Mouse (Mus musculus): ENCODE data around the gene Upk3bl.
"Not testable (repeated sequence)": the region's sequence is repeated elsewhere in the genome, so short reads cannot be mapped to it uniquely, and the experiment has no call there.

Upk3bl gene

GRCm38 (mm10) chr5:136045987-136046386 lies 8.3 kb upstream of the Upk3bl start:
- peak; percentile 70 for DNase-seq (ENCODE audit: low read depth, low spot score)

- DNase-seq (ENCODE audit: low read depth, low spot score), result not testable (repeated sequence)
These were observed 5.8 kb upstream of the Upk3bl start for GRCm38 (mm10) chr5:136048541-136048940.

- DNase-seq (ENCODE audit: low read depth, low spot score), result no peak
These were observed 4.4 kb upstream of the Upk3bl start for GRCm38 (mm10) chr5:136049926-136050325.

DNA sequence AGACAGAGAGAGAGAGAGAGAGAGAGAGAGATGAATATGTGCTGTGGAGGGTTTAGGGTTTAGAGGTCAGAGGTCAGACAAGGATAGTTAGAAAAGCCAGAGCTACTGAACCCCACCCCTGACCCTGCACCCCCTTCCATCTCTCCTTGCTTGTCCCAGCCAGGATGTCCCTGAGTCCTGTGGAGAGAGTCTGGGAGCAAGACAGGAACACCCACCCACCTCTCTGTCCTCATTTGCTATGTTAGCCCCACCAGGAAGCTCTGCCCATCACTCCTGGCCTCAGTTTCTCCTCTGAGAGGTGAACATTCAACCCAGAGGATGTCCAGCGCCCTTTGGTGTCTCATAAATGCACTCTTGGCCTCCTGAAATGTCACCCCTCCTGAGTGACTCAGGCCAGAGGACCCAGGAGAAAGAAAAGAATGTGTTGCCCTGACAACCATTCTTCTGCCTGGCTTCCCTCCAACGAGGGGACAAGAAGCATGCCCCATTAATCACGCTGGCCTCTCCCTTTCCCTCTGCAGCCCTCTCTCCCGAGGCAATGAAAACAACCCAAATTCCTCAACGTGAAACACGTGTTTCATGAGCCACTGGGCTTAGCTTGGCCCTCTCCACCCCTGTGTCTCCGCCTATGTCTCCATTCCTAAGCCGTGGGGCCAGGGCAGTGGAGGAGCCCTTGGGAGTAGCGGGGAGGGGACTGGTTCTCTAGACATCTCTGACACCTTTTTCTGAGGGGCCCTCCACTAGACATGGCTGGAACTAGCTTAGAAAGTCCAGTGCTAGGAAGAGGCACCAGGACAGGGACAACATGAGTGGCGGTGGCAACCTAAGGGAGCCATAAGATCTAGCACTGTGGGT lies 2.8 kb upstream of the Upk3bl start:
- DNase-seq (ENCODE audit: low read depth, low spot score), result peak; percentile 33

GRCm38 (mm10) chr5:136052861-136053655 lies 1.2 kb upstream of the Upk3bl start:
- DNase-seq (ENCODE audit: low read depth, low spot score), result no peak

DNA sequence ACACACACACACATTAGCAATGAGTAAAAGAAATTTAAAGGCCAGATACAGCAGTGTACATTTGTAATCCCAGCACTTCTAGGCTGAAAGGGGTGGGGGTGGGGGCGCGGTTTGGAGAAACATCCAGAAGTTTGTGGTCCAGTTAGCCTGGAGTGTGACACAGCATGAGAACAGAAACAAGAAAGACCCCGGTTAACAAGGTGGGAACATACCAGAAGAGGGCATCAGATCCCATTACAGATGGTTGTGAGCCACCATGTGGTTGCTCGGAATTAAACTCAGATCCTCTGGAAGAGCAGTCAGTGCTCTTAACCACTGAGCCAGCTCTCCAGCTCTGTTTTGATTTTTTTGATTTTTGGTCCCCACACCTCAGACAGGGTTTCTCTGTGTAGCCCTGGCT lies 1.8 kb downstream of the Upk3bl start:
- no peak for DNase-seq (ENCODE audit: low read depth, low spot score)

DNA sequence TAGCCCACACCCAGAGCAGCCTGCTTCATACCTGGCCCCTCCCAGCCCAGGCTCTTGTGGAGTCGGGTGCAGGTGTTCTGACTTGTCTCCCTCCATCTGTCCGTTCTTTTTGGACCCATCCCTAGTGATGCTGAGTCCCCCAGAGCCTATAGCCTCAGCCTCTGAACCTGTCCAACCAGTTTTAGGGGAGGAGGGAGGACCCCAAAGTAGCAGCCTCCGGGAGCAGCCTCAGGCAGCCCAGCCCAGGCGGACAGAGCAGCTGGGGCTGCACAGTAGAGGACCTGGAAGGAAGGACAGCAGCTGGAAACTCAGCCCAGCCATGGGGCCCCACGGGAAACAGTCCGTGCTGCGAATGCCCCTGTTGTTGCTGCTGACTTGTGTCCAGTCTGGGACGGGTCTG lies 2.8 kb downstream of the Upk3bl start:
- DNase-seq (ENCODE audit: low read depth, low spot score), result no peak

- DNase-seq (ENCODE audit: low read depth, low spot score), result peak; percentile 69
These were observed 7.3 kb downstream of the Upk3bl start for GRCm38 (mm10) chr5:136061567-136061966.

- no peak for DNase-seq (ENCODE audit: low read depth, low spot score)
These were observed 9.6 kb downstream of the Upk3bl start for GRCm38 (mm10) chr5:136063920-136064319.

GRCm38 (mm10) chr5:136066404-136067148 lies 12.3 kb downstream of the Upk3bl start:
- not testable (repeated sequence) for DNase-seq (ENCODE audit: low read depth, low spot score)

DNA sequence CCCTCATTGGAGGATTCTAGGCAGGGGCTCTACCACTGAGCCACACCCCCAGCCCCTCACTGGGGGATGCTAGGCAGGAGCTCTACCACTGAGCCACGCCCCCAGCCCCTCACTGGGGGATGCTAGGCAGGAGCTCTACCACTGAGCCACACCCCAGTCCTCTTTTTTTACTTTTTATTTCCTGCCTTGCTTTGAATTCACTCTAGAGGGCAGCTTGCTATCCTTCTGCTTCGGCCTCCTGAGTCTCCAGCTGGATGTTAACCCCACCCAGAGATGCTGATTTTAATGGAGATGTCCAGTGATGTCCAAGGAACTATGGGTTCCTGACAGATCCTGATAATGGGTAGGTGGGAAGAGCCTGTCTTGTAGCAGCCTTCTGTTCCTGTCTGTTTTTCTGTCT lies 15.1 kb downstream of the Upk3bl start:
- DNase-seq (ENCODE audit: low read depth, low spot score), result no peak

DNA sequence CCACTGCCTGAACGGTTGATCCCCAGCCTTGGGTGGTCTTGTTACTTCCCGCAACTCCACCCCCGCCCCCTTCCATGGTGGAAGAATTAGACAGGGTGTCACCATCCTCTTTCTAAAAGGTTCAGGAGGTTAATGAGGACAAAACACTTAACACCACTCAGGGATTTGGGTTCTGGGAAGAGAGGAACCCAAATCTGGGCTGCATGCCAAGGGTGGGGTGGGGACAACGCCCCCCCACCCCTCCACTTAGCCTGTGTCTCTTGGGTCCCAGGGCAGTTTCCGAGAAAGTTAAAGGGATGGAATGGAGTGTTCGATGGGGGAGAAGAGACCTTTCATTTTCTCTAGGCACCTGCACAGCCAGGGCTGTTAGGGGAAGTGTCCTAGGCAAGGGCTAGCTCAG lies 18.8 kb downstream of the Upk3bl start:
- DNase-seq (ENCODE audit: low read depth, low spot score), result no peak

DNA sequence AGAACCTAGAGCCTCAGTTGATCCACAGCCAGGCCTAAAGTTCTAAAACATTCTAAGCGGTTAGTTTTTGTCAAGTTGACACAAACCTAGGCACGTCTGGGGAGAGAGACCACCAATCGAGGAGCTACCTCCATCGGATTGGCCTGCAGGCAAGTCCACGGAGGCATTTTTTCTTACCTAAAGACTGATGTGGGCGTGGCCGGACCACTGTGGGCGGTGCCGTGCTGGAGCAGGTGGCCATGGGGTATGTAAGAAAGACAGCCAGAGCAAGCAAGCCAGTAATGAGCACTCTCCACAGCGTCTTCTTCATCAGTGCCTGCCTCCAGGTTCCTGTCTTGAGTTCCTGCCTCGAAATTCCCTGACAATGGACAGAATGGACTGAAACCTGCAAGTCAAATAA lies 19.2 kb downstream of the Upk3bl start:
- DNase-seq (ENCODE audit: low read depth, low spot score), result no peak

- no peak for DNase-seq (ENCODE audit: low read depth, low spot score)
These were observed 20.8 kb downstream of the Upk3bl start for GRCm38 (mm10) chr5:136075076-136075475.

GRCm38 (mm10) chr5:136076284-136076683 lies 22.0 kb downstream of the Upk3bl start:
- no peak for DNase-seq (ENCODE audit: low read depth, low spot score)

DNA sequence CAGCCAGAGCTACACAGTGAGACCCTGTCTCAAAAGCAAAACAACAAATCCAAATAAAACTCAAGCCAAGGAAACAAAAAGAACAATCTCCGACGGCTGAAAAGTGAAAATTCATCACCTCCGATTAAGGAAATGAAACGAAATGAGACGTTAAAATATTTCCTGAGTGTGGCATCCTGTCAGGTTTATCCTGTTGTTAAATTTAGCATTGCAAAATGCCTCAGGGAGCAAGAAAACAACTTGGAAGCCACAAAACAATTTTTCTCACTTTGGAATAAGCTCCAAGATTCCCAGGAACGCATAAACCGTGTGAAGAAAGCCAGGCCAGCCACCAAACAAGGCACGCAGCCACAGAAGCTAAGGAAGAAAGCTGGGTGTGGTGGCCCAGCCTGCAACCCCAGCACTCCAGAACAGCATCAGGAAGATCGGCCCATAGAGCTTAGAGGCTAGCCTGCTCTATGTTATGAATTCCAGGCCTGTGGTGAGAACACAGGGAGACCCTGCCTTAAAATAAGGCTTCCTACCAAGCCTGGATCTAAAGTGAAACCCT lies 22.8 kb downstream of the Upk3bl start:
- no peak for DNase-seq (ENCODE audit: low read depth, low spot score)

GRCm38 (mm10) chr5:136078136-136078535 lies 23.8 kb downstream of the Upk3bl start:
- DNase-seq (ENCODE audit: low read depth, low spot score), result no peak

DNA sequence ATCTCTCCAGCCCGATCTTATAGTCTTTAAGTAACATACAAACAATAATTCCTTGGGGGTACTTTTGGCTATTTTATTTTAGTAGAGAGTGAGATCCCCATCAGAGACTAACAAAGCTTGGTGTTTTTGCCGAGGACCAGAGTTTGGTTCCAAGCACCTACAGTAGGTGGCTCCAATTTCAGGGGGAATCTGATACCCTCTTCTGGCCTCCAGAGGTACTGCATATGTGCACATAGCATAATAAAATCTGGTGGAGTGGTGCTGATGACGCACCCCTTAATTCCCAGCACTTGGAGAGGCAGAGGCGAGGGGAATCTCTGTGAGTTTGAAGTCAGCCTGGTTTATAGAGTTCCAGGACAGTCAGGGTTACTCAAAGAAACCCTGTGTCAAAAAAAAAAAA lies 28.1 kb downstream of the Upk3bl start:
- DNase-seq (ENCODE audit: low read depth, low spot score), result no peak

GRCm38 (mm10) chr5:136083669-136084107 lies 29.4 kb downstream of the Upk3bl start, which contains the start of gene Rasa4:
Gene Rasa4 (plus strand): TSS chr5:136083916.
- peak; percentile 94 for DNase-seq (ENCODE audit: low read depth, low spot score)

GRCm38 (mm10) chr5:136084144-136084881 lies 30.0 kb downstream of the Upk3bl start:
- DNase-seq (ENCODE audit: low read depth, low spot score), result no peak
